Mouse (Mus musculus) heart, postnatal 4 days (tissue): ENCODE data around the gene Ugt1a6b. TPM values are rescaled to one million over a fixed set of nuclear protein-coding genes. Genes with fewer than 3 reads are reported as not detected.

ENCODE experiments used
- DNase-seq: peaks from one replicate; pipeline ENCODE4 v3.0.0; 2021
- total RNA-seq, 2 experiments: library from RNA; stranded (reverse); gene quantifications; 2 replicates each; pipeline ENCODE4 v1.2.3; 2021

Gene Ugt1a6b
- total RNA-seq, 2 experiments from 2014 or later: 1.1 TPM; not detected in 1

GRCm38 (mm10) chr1:88264237-88264868 is 161.3 kb downstream of the Ugt1a6b start:
- no peak for DNase-seq

- no peak for DNase-seq
Measured at GRCm38 (mm10) chr1:88264869-88265240, 161.8 kb downstream of the Ugt1a6b start.

GRCm38 (mm10) chr1:88266123-88266522 is 163.1 kb downstream of the Ugt1a6b start:
- no peak for DNase-seq

GRCm38 (mm10) chr1:88267489-88267888 is 164.4 kb downstream of the Ugt1a6b start:
- DNase-seq: no peak

GRCm38 (mm10) chr1:88268070-88268469 is 165.0 kb downstream of the Ugt1a6b start:
- DNase-seq: no peak

Other genes starting within 250 kb of the Ugt1a6b start
- 10 to 100 TPM; 53.4 to 55.2 TPM for gene Dgkd, start 250.0 kb upstream of the Ugt1a6b start, total RNA-seq
- 10 to 100 TPM; 24.8 to 26.2 TPM for gene Usp40, start 94.7 kb upstream of the Ugt1a6b start, total RNA-seq
- gene Ugt1a10, start 47.9 kb upstream of the Ugt1a6b start, total RNA-seq: not detected
- gene Ugt1a9, start 32.5 kb upstream of the Ugt1a6b start, total RNA-seq: not detected
- gene Ugt1a8, start 15.4 kb upstream of the Ugt1a6b start, total RNA-seq: not detected
- 1 to 10 TPM in 1 of 2 experiments, under 1 TPM in 1; 0.72 to 1.2 TPM for gene Ugt1a7c, start 8.2 kb upstream of the Ugt1a6b start, total RNA-seq
- under 1 TPM; 0.63 to 0.81 TPM for gene Ugt1a6a, start 31.6 kb downstream of the Ugt1a6b start, total RNA-seq
- not detected for gene Ugt1a5, start 62.8 kb downstream of the Ugt1a6b start, total RNA-seq
- not detected for gene Ugt1a2, start 97.3 kb downstream of the Ugt1a6b start, total RNA-seq
- 1 to 10 TPM; 1.6 to 1.8 TPM for gene Dnajb3, start 102.5 kb downstream of the Ugt1a6b start, total RNA-seq
- gene Ugt1a1, start 108.7 kb downstream of the Ugt1a6b start, total RNA-seq: not detected
- gene Mroh2a, start 123.7 kb downstream of the Ugt1a6b start, total RNA-seq: under 1 TPM in 1 of 2 experiments, not detected in 1; 0.02 TPM
- gene Hjurp, start 174.4 kb downstream of the Ugt1a6b start, total RNA-seq: 100 to 1,000 TPM in 1 of 2 experiments, 10 to 100 TPM in 1; 97.1 to 100 TPM
- not detected for gene Trpm8, start 174.4 kb downstream of the Ugt1a6b start, total RNA-seq